Mouse (Mus musculus): ENCODE data around the gene Tnnt3. TPM values are rescaled to one million over a fixed set of nuclear protein-coding genes. Genes with fewer than 3 reads are reported as not detected.

Gene Tnnt3
- polyA plus RNA-seq, 1 experiment from 2014 or later: 3.1 TPM

DNA sequence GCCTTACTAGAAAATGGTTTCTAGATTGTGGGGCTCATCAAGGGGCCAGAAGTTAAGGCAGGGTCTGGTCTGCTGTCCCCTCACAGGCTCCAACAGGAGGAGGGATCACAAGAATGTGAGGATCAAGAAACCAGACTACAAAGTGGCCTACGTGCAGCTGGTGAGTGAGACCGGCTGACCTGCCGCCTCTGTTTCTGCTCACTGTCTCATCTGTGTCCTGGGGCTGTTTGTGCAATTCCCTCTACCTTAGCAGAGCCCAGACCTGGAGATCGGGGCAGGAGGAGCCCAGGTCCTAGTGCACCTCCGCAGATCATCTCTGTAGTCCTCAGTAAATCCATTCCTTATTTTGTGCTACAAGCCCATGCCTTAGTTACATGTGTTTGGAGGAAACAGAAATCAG is 38.5 kb downstream of the Tnnt3 start:
- no peak overlapping the region for H3K27ac ChIP-seq (ENCODE audit: low read depth, low read length)
- no peak overlapping the region for H3K9ac ChIP-seq (ENCODE audit: low read depth, low read length)
- H3K4me3 ChIP-seq (ENCODE audit: low read length): no peak overlapping the region
- 75% methylated on average over 5 of the region's 5 CpGs for WGBS
- H3K4me2 ChIP-seq (ENCODE audit: low read length): no peak overlapping the region
- no peak for ATAC-seq
- peaks cover 19% of the 10 kb centered on the region for H3K4me1 ChIP-seq (ENCODE audit: control insufficient read depth, insufficient read depth, low read depth, low read length)
- H3K27me3 ChIP-seq (replicated peaks; ENCODE audit: control insufficient read depth, insufficient read depth, low read length): no peaks in the 10 kb centered on the region
- H3K9me3 ChIP-seq (ENCODE audit: control insufficient read depth, low read length): no peaks in the 10 kb centered on the region
- peaks cover 5% of the 10 kb centered on the region for H3K36me3 ChIP-seq (ENCODE audit: control insufficient read depth, insufficient read depth, low read length)

GRCm38 (mm10) chr7:142537879-142538278 is 39.2 kb downstream of the Tnnt3 start:
- peaks cover 5% of the 10 kb centered on the region for H3K36me3 ChIP-seq (ENCODE audit: control insufficient read depth, insufficient read depth, low read length)
- no peak overlapping the region for H3K27ac ChIP-seq (ENCODE audit: low read depth, low read length)
- H3K27me3 ChIP-seq (replicated peaks; ENCODE audit: control insufficient read depth, insufficient read depth, low read length): no peaks in the 10 kb centered on the region
- H3K9ac ChIP-seq (ENCODE audit: low read depth, low read length): peak overlapping the region; percentile 17; the same call in 1 of the 2 replicates
- H3K4me1 ChIP-seq (ENCODE audit: control insufficient read depth, insufficient read depth, low read depth, low read length): peaks cover 18% of the 10 kb centered on the region
- H3K9me3 ChIP-seq (ENCODE audit: control insufficient read depth, low read length): no peaks in the 10 kb centered on the region
- 7% methylated on average over 6 of the region's 6 CpGs for WGBS
- H3K4me3 ChIP-seq (ENCODE audit: low read length): no peak overlapping the region
- no peak overlapping the region for H3K4me2 ChIP-seq (ENCODE audit: low read length)
- peak; percentile 64 for ATAC-seq

GRCm38 (mm10) chr7:142538291-142538690 is 39.7 kb downstream of the Tnnt3 start:
- Histone ChIP-seq H3K4me2 (ENCODE audit: low read length) (no peak overlapping the region), H3K27me3 (replicated peaks; ENCODE audit: control insufficient read depth, insufficient read depth, low read length) (no peaks in the 10 kb centered on the region), H3K4me3 (ENCODE audit: low read length) (no peak overlapping the region), H3K4me1 (ENCODE audit: control insufficient read depth, insufficient read depth, low read depth, low read length) (peaks cover 18% of the 10 kb centered on the region), H3K9me3 (ENCODE audit: control insufficient read depth, low read length) (no peaks in the 10 kb centered on the region), H3K27ac (ENCODE audit: low read depth, low read length) (no peak overlapping the region), H3K9ac (ENCODE audit: low read depth, low read length) (peak overlapping the region; percentile 36; the same call in 1 of the 2 replicates), H3K36me3 (ENCODE audit: control insufficient read depth, insufficient read depth, low read length) (peaks cover 5% of the 10 kb centered on the region)
- no peak for ATAC-seq
- 18% methylated on average over 4 of the region's 4 CpGs for WGBS

- ATAC-seq: no peak
- no peaks in the 10 kb centered on the region for H3K27me3 ChIP-seq (replicated peaks; ENCODE audit: control insufficient read depth, insufficient read depth, low read length)
- no peak overlapping the region for H3K4me2 ChIP-seq (ENCODE audit: low read length)
- H3K4me3 ChIP-seq (ENCODE audit: low read length): no peak overlapping the region
- peaks cover 5% of the 10 kb centered on the region for H3K36me3 ChIP-seq (ENCODE audit: control insufficient read depth, insufficient read depth, low read length)
- WGBS: 30% methylated on average over 6 of the region's 6 CpGs
- no peak overlapping the region for H3K27ac ChIP-seq (ENCODE audit: low read depth, low read length)
- H3K9me3 ChIP-seq (ENCODE audit: control insufficient read depth, low read length): no peaks in the 10 kb centered on the region
- H3K4me1 ChIP-seq (ENCODE audit: control insufficient read depth, insufficient read depth, low read depth, low read length): peaks cover 15% of the 10 kb centered on the region
- no peak overlapping the region for H3K9ac ChIP-seq (ENCODE audit: low read depth, low read length)
Measured at GRCm38 (mm10) chr7:142538766-142539165, 40.1 kb downstream of the Tnnt3 start.

DNA sequence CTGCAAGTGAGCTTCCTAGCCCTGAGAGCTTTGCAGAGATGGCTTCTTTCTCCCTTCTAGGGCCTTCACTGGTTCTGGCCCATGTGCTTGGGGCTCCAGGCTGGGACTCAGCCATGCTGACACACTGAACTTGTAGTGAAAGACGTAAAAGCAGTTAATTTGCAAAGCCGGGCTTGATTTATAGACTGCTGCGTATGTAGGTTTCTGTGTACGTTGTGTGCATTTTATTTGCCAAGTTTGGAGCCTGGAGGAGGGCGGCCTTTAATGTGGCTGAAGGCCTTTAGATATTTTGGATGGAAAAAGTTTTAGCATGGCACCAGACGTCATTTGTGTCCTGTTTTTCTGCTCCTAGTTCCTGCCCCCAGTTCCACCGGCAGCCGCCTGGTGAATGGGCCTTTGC is 41.2 kb downstream of the Tnnt3 start:
- 64% methylated on average over 8 of the region's 8 CpGs for WGBS

DNA sequence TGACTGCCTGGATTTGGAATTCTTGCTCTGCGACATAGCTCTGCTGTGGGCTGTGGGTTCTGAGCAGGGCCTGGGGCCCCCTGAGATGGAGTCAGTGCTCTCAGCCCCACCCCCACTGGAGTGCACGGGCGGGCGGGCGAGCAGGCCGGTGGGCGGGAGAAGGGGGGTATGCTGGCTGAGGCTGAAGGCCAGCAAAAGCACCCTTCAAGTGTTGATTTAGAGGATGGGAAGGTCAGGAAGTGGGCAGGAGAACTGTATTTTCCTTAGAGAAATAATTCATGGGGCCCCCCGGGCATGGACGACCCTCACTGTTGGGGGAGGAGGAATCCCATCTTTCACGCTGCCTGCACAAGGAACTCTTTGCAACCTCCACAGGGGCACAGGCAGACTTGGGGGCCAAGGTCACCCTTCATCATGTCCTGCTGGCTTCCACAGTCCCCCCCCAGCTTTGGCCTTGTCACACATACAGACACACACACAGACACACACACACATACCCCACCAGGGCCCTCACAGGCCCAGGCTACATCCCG is 44.2 kb downstream of the Tnnt3 start:
- H3K9me3 ChIP-seq (ENCODE audit: control insufficient read depth, low read length): no peaks in the 10 kb centered on the region
- H3K36me3 ChIP-seq (ENCODE audit: control insufficient read depth, insufficient read depth, low read length): peaks cover 5% of the 10 kb centered on the region
- peak overlapping the region; percentile 24; the same call in 1 of the 2 replicates for H3K9ac ChIP-seq (ENCODE audit: low read depth, low read length)
- no peak for ATAC-seq
- no peaks in the 10 kb centered on the region for H3K27me3 ChIP-seq (replicated peaks; ENCODE audit: control insufficient read depth, insufficient read depth, low read length)
- H3K4me1 ChIP-seq (ENCODE audit: control insufficient read depth, insufficient read depth, low read depth, low read length): peaks cover 8% of the 10 kb centered on the region
- no peak overlapping the region for H3K4me2 ChIP-seq (ENCODE audit: low read length)
- H3K27ac ChIP-seq (ENCODE audit: low read depth, low read length): no peak overlapping the region
- H3K4me3 ChIP-seq (ENCODE audit: low read length): no peak overlapping the region
- WGBS: 41% methylated on average over 11 of the region's 11 CpGs

More for the DNA sequence above, 41.2 kb downstream of the Tnnt3 start:
- H3K9me3 ChIP-seq (ENCODE audit: control insufficient read depth, low read length): no peaks in the 10 kb centered on the region
- no peak overlapping the region for H3K4me3 ChIP-seq (ENCODE audit: low read length)
- H3K27ac ChIP-seq (ENCODE audit: low read depth, low read length): no peak overlapping the region
- H3K4me2 ChIP-seq (ENCODE audit: low read length): no peak overlapping the region
- peaks cover 5% of the 10 kb centered on the region for H3K36me3 ChIP-seq (ENCODE audit: control insufficient read depth, insufficient read depth, low read length)
- no peak for ATAC-seq
- no peak overlapping the region for H3K9ac ChIP-seq (ENCODE audit: low read depth, low read length)
- H3K4me1 ChIP-seq (ENCODE audit: control insufficient read depth, insufficient read depth, low read depth, low read length): peaks cover 8% of the 10 kb centered on the region
- H3K27me3 ChIP-seq (replicated peaks; ENCODE audit: control insufficient read depth, insufficient read depth, low read length): no peaks in the 10 kb centered on the region

DNA sequence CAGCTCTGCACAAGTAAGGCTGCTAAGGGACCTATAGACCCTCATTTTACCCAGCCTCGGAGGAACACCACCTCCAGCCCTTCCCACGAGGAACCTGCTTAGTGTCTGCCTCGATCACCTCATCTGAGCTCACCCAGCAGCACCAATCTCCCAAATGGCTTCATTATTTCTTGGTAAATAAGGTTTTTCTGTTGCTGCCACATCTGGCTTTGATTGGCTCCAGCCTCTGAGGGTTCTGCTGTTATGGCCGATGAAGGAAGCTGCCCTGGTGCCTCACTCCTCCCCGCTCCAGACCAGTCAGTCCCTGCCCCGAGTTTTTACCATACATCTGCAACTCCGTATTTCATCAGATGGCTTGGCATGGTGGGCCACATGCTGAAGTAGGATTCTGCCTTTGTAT is 47.3 kb downstream of the Tnnt3 start:
- Histone ChIP-seq H3K36me3 (ENCODE audit: control insufficient read depth, insufficient read depth, low read length) (peaks cover under 1% of the 10 kb centered on the region; the same call in 1 of the 2 replicates), H3K4me1 (ENCODE audit: control insufficient read depth, insufficient read depth, low read depth, low read length) (peaks cover 2% of the 10 kb centered on the region; the same call in 1 of the 2 replicates), H3K9ac (ENCODE audit: low read depth, low read length) (no peak overlapping the region), H3K4me3 (ENCODE audit: low read length) (no peak overlapping the region), H3K27ac (ENCODE audit: low read depth, low read length) (no peak overlapping the region), H3K9me3 (ENCODE audit: control insufficient read depth, low read length) (no peaks in the 10 kb centered on the region), H3K27me3 (replicated peaks; ENCODE audit: control insufficient read depth, insufficient read depth, low read length) (no peaks in the 10 kb centered on the region; the same call in 1 of the 2 replicates), H3K4me2 (ENCODE audit: low read length) (no peak overlapping the region)
- ATAC-seq: no peak
- WGBS: 82% methylated on average over 7 of the region's 7 CpGs

GRCm38 (mm10) chr7:142547874-142548273 is 49.2 kb downstream of the Tnnt3 start:
- Histone ChIP-seq H3K4me1 (ENCODE audit: control insufficient read depth, insufficient read depth, low read depth, low read length) (no peaks in the 10 kb centered on the region), H3K27me3 (replicated peaks; ENCODE audit: control insufficient read depth, insufficient read depth, low read length) (no peaks in the 10 kb centered on the region; the same call in 1 of the 2 replicates), H3K4me3 (ENCODE audit: low read length) (no peak overlapping the region), H3K4me2 (ENCODE audit: low read length) (no peak overlapping the region), H3K9me3 (ENCODE audit: control insufficient read depth, low read length) (no peaks in the 10 kb centered on the region), H3K36me3 (ENCODE audit: control insufficient read depth, insufficient read depth, low read length) (no peaks in the 10 kb centered on the region), H3K27ac (ENCODE audit: low read depth, low read length) (no peak overlapping the region), H3K9ac (ENCODE audit: low read depth, low read length) (no peak overlapping the region)
- 69% methylated on average over 2 of the region's 2 CpGs for WGBS
- no peak for ATAC-seq

- H3K9ac ChIP-seq (ENCODE audit: low read depth, low read length): no peak overlapping the region
- no peaks in the 10 kb centered on the region for H3K36me3 ChIP-seq (ENCODE audit: control insufficient read depth, insufficient read depth, low read length)
- H3K4me3 ChIP-seq (ENCODE audit: low read length): no peak overlapping the region
- H3K27ac ChIP-seq (ENCODE audit: low read depth, low read length): no peak overlapping the region
- H3K4me2 ChIP-seq (ENCODE audit: low read length): no peak overlapping the region
- no peaks in the 10 kb centered on the region for H3K4me1 ChIP-seq (ENCODE audit: control insufficient read depth, insufficient read depth, low read depth, low read length)
- no peaks in the 10 kb centered on the region; the same call in 1 of the 2 replicates for H3K27me3 ChIP-seq (replicated peaks; ENCODE audit: control insufficient read depth, insufficient read depth, low read length)
- 38% methylated on average over 6 of the region's 6 CpGs for WGBS
- ATAC-seq: no peak
- H3K9me3 ChIP-seq (ENCODE audit: control insufficient read depth, low read length): no peaks in the 10 kb centered on the region
Measured at GRCm38 (mm10) chr7:142548706-142549105, 50.1 kb downstream of the Tnnt3 start.
